Mouse (Mus musculus) kidney, postnatal 0 days (tissue): ENCODE results near the gene Spag6. TPM values are rescaled to one million over a fixed set of nuclear protein-coding genes. Genes with fewer than 3 reads are reported as not detected.

ENCODE experiments used
- ATAC-seq: fragments of 200-750 bp; cut with Nextera tagmentation; replicated peaks from 2 replicates; pipeline ENCODE4 v1.8.0; 2017; ENCODE audit warnings: low read depth, moderate number of reproducible peaks, moderate TSS enrichment, moderate library complexity; ENCODE audit not compliant: low FRiP score
- DNase-seq: peaks from one replicate; pipeline ENCODE4 v3.0.0-alpha.2; 2016; ENCODE audit warnings: low spot score
- H3K27ac ChIP-seq: fragments of 300-500 bp; sonication (generic); 2 replicates; pipeline ENCODE4 v1.5.1; 2014; ENCODE audit warnings: mild to moderate bottlenecking
- H3K27me3 ChIP-seq: fragments of 300-500 bp; sonication (generic); 2 replicates; pipeline ENCODE4 v1.6.1; 2014; ENCODE audit warnings: low read length, mixed read lengths; ENCODE audit not compliant: insufficient read depth
- H3K36me3 ChIP-seq: fragments of 300-500 bp; sonication (generic); 2 replicates; pipeline ENCODE4 v1.6.1; 2014; ENCODE audit warnings: low read length, mixed read lengths; ENCODE audit not compliant: insufficient read depth
- H3K4me1 ChIP-seq: fragments of 300-500 bp; sonication (generic); replicated peaks from 2 replicates; pipeline ENCODE4 v1.6.1; 2014; ENCODE audit warnings: antibody characterized with exemption, low read length, mixed read lengths; ENCODE audit not compliant: insufficient read depth
- H3K4me2 ChIP-seq: fragments of 300-500 bp; sonication (generic); 2 replicates; pipeline ENCODE4 v1.6.1; 2014; ENCODE audit warnings: mild to moderate bottlenecking, low read length, moderate library complexity, mixed read lengths
- H3K4me3 ChIP-seq: fragments of 300-500 bp; sonication (generic); replicated peaks from 2 replicates; pipeline ENCODE4 v1.5.1; 2014; ENCODE audit warnings: low read depth, low read length
- H3K9ac ChIP-seq: fragments of 300-500 bp; sonication (generic); 2 replicates; pipeline ENCODE4 v1.6.1; 2014; ENCODE audit warnings: low read depth, low read length
- H3K9me3 ChIP-seq: fragments of 300-500 bp; sonication (generic); replicated peaks from 2 replicates; pipeline ENCODE4 v1.6.1; 2016; ENCODE audit warnings: low read length, inconsistent platforms, mixed read lengths
- CTCF ChIP-seq: IDR thresholded peaks from 2 replicates; pipeline ENCODE4 v1.5.1; 2016; ENCODE audit warnings: antibody characterized with exemption, low read depth, mild to moderate bottlenecking, moderate library complexity
- WGBS: fragments of 180-500 bp; shearing (Covaris S2); extraction: QIAGEN DNeasy Blood & Tissue Kit; methylation state at CpG from one replicate; pipeline ENCODE4 v1.1.7; 2014; 5-methylcytosine and 5-hydroxymethylcytosine counted together
- polyA plus RNA-seq: library from polyadenylated mRNA; unstranded; fragments of >200 nt; fragmentation: Nextera tagmentation; extraction: Ambion mirVana; gene quantifications from 2 replicates; pipeline ENCODE4 v1.2.1, GENCODE M21; 2015

Spag6 gene
- polyA plus RNA-seq, 1 experiment from 2014 or later: 0.18 TPM

DNA sequence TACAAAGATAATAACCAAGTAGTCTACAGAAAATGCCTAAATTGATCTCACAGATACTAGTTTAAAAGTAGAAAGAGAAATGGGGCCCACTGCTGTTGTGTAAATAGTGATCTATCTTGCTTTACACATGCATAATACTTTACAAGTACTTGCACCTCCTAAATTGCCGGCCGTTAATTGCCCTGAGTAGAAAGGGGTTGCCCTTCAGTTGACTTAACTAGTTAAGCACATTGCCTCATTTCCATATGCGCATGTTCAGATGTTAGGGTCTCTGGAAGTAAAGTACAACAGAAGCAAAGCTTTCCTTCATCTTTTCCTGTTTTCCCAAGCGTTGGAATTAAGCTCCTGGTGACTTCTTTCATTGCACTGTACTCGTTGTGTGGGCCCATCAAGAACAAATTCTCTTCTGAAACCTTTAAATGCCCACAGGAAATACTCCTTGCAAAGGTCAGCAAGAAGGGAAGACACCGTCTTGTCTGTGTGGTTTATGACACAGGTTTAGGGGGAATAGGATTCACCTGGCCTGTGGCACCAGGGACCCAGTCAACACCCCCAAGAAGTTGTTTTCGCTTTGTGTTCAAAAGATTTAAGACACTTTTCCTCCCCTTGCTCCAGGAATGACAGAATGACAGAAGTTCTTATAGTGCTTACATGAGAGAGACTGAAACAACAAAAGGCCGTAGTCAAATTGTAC, 6.9 kb upstream of the Spag6 start:
- Histone ChIP-seq H3K36me3 (peaks cover 4% of the 10 kb centered on the region; the same call in 1 of the 2 replicates), H3K27ac (no peak overlapping the region), H3K27me3 (peaks cover 35% of the 10 kb centered on the region), H3K9ac (no peak overlapping the region), H3K4me2 (no peak overlapping the region), H3K9me3 (no peaks in the 10 kb centered on the region), H3K4me3 (no peak overlapping the region), H3K4me1 (peaks cover 16% of the 10 kb centered on the region; the same call in 1 of the 2 replicates)
- DNase-seq (no peak), ATAC-seq (no peak)
- 69% methylated on average over 8 of the region's 8 CpGs for WGBS
- TF ChIP-seq CTCF: no peak

DNA sequence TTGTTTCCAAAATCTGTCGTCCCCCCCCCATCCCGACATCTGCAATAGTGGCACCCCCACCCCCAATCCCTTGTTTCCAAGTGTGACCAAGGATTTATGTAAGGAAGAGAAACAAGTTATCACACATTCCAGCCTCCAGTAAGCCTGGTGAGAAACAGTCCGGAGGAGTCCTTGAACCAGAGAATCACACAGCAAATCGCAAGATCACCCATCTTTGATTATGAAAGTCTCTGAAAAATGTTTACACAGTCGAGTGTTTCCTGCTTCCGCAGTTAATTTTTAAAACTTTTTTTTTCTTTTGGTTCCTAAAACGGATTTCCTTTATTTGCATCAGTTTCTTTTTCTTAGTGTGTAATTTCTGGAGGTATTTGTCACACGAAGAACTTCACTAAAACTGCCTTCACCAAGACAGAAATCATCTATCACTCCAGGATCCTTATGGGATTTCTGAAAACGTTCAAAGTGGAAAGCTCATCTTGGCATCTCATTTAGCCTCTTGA, 6.1 kb upstream of the Spag6 start:
- no peak overlapping the region for H3K4me3 ChIP-seq
- no peak overlapping the region for H3K4me2 ChIP-seq
- DNase-seq (no peak), ATAC-seq (no peak)
- H3K9ac ChIP-seq: no peak overlapping the region
- no peak overlapping the region for H3K27ac ChIP-seq
- peaks cover 42% of the 10 kb centered on the region for H3K27me3 ChIP-seq
- peaks cover 4% of the 10 kb centered on the region; the same call in 1 of the 2 replicates for H3K36me3 ChIP-seq
- peaks cover 16% of the 10 kb centered on the region; the same call in 1 of the 2 replicates for H3K4me1 ChIP-seq
- no peaks in the 10 kb centered on the region for H3K9me3 ChIP-seq
- no peak for TF ChIP-seq CTCF
- WGBS: 16% methylated on average over 9 of the region's 9 CpGs

DNA sequence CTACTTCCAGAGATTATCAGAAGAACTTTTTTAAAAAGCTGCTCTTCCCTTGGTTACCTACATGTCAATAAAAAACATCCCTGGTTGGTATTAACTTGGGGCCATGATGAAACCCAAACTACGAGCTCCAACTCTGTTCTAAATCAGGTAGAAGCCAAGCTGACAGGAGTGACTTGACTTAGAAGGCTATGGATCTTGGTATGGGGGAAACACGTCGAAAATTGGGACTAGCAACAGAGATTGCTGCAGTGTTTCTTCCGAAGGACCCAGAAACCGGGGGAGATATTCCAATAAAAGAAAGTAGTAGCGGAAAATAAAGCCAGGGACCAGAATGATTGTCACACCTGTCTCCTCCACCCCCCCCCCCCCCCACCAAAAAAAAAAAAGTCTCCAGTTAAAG, 5.5 kb upstream of the Spag6 start:
- H3K4me2 ChIP-seq: peak overlapping the region; percentile 83

DNA sequence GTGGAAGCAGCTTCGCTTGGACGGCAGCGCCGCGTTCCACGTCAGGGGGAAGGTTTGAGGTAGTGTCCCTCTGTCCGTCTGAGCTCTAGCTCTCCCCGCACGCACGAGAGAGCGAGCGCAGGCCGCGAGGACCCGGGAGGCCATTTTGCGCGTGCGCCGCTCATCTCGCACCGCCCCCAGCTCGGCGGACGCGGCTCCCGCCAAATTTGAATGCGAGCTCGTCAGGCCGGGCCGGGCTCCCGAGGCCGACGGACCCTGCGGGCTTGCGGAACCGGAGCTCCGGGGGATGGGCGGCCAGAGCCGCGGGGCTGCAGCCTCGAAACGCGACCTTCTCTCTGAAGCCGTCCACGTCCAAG, 5.1 kb upstream of the Spag6 start:
- Histone ChIP-seq H3K36me3 (peaks cover 4% of the 10 kb centered on the region; the same call in 1 of the 2 replicates), H3K9ac (no peak overlapping the region), H3K4me1 (peaks cover 16% of the 10 kb centered on the region; the same call in 1 of the 2 replicates), H3K27me3 (peaks cover 48% of the 10 kb centered on the region), H3K27ac (no peak overlapping the region), H3K9me3 (no peaks in the 10 kb centered on the region), H3K4me3 (peak overlapping the region; percentile 45), H3K4me2 (peak overlapping the region; percentile 83)
- no peak for TF ChIP-seq CTCF
- ATAC-seq (peak; percentile 69; the same call in 1 of the 2 replicates), DNase-seq (peak; percentile 74)
- WGBS: under 1% methylated on average over 37 of the region's 45 CpGs

More for the DNA sequence above, 5.5 kb upstream of the Spag6 start:
- no peak for TF ChIP-seq CTCF
- Histone ChIP-seq H3K4me3 (peak overlapping the region; percentile 45; the same call in 1 of the 2 replicates), H3K27me3 (peaks cover 48% of the 10 kb centered on the region), H3K4me1 (peaks cover 16% of the 10 kb centered on the region; the same call in 1 of the 2 replicates), H3K9ac (no peak overlapping the region), H3K27ac (no peak overlapping the region), H3K9me3 (no peaks in the 10 kb centered on the region), H3K36me3 (peaks cover 4% of the 10 kb centered on the region; the same call in 1 of the 2 replicates)
- DNase-seq (no peak), ATAC-seq (no peak)
- WGBS: 11% methylated on average over 6 of the region's 6 CpGs

DNA sequence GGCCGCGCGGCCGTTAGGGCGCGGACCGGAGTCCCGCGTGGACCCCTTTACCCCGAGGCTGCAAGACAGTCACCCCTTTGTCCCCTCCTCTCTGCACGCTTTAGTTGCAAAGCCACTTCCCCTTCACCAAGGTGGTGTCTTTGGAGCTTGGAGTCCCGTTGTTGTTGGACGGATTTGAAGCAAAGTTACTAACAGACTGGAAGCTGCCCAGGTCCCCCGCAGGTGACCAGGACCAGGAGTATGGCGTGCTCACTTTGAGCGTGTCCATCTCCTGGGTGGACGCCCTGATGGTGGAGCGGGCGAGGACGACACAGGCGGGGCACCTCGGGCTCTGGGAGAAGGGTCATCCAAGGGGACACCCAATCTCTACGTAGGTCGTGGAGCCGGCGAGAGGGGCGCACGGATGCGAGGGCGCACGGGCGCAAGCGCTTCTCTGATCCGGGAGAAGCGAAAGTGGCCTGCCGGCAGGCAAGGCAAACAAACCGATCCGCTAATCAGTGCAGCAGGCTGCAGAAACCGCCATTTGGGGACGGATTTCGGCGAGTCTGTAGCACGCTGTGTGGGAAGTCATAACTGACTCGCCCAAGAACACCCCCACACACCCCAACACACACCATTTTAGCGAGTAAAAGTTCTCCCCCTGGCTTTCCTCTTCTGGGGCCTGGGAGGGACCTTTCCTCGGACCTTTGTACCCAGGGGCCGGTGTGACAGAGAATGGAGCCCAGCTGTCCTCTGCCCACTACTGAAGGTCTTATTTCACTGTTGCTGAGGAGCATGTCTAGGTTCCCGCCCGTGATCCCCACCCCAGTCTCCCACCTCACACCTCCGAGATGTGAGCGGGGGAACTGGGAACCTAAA, 4.5 kb upstream of the Spag6 start:
- no peak overlapping the region for H3K27ac ChIP-seq
- ATAC-seq: peak; percentile 19; the same call in 1 of the 2 replicates
- under 1% methylated on average over 51 of the region's 51 CpGs for WGBS
- no peaks in the 10 kb centered on the region for H3K9me3 ChIP-seq
- no peak for TF ChIP-seq CTCF
- peak overlapping the region; percentile 45 for H3K4me3 ChIP-seq
- H3K36me3 ChIP-seq: 0 out of 2 replicates have a peak, but pooled peaks cover under 1% of the 10 kb centered on the region
- H3K4me1 ChIP-seq: peaks cover 16% of the 10 kb centered on the region; the same call in 1 of the 2 replicates
- peaks cover 48% of the 10 kb centered on the region for H3K27me3 ChIP-seq
- peak; percentile 54 for DNase-seq
- peak overlapping the region; percentile 83 for H3K4me2 ChIP-seq
- H3K9ac ChIP-seq: peak overlapping the region; percentile 42; the same call in 1 of the 2 replicates
